Mouse (Mus musculus): ENCODE results near the gene Mrps27.

GRCm38 (mm10) chr13:99458658-99459386, 114.2 kb downstream of the Mrps27 start:
- TF ChIP-seq CTCF (IDR thresholded peaks at IDR 0.05; ENCODE audit: control insufficient read depth, insufficient read depth, insufficient read length) (no peak), MYOG (IDR thresholded peaks at IDR 0.05; ENCODE audit: control insufficient read depth, extremely low read depth, insufficient read length) (no peak), CEBPB (IDR thresholded peaks at IDR 0.05; ENCODE audit: low read depth) (no peak), USF1 (IDR thresholded peaks at IDR 0.05; ENCODE audit: low read depth) (no peak), MAX (IDR thresholded peaks at IDR 0.05) (no peak), MYOD1 (IDR thresholded peaks at IDR 0.05; ENCODE audit: control insufficient read depth, insufficient read length, low read depth) (no peak)

Measured in C2C12 (cell line).